8 mouse cellular contexts compared by ENCODE assay signal in the genomic region with DNA sequence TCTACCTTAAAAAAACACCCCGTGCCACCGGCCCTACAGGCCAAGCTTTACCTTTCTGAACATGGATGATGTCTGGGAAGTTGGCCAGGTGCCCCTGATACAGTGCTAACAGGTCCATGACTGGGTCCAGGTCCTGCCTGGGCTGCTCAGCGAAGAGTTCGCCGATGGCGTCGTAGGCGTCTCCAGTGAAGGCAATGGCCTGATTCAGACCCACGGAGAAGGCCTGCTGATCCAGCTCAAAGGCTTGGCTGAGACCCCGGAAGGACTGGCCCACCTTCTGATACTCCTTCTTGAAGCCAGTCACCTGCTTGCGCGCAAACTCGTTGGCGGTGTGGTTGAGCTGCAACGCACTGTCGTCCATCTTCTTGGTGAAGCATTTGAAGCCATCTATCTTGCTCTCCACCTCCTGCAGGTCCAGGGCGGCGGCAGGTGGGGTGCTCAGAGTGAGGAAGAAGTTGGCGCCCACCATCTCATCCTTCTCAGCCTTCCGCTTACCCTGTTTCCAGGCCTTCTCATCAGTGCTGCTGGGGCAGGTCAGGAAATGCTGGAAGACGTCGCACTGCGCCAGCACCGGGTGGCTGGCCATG. TPM values are rescaled to one million over a fixed set of nuclear protein-coding genes. Genes with fewer than 3 reads are reported as not detected.
DNase-seq lines count a peak whose midpoint lies in the region; ATAC-seq and TF ChIP-seq lines count a peak whose summit lies in the region.

No protein-coding gene starts in this region.

- no peak overlapping the region for H3K27ac ChIP-seq in CH12.LX (ENCODE audit: insufficient read depth, low read depth)
- no peak overlapping the region for H3K27ac ChIP-seq in forebrain, embryonic 13.5 days
- H3K27ac ChIP-seq in midbrain, embryonic 16.5 days (ENCODE audit: low read length) = no peak overlapping the region

- dilution Hi-C loops in CH12.LX (cut with MboI; ENCODE audit: extremely low pct_ligation_motif_present, extremely low pct_unique_long_range_greater_than_20kb, low sequenced_read_pairs) = no loop called here

- peak; percentile 50 for DNase-seq in cerebellum, adult 9-10 months
- no peak for DNase-seq in cerebellum, adult 8-10 months
- no peak for DNase-seq in CH12.LX (ENCODE audit: extremely low read depth)
- peak; percentile 59 for DNase-seq in kidney, adult 9 months
- no peak for DNase-seq in frontal cortex, postnatal 10 days (ENCODE audit: low spot score in 2 of 2)

- no peak for TF ChIP-seq POLR2A in CH12.LX (IDR thresholded peaks at IDR 0.05; ENCODE audit: low read depth, low read length)

- TF ChIP-seq CTCF in CH12.LX (conservative IDR thresholded peaks at IDR 0.05 in 1 of 2, IDR thresholded peaks at IDR 0.05 in 1 of 2; ENCODE audit: low read depth in 2 of 2, low read length in 2 of 2) = no peak

- H3K4me2 ChIP-seq in CH12.LX (ENCODE audit: insufficient read depth, low read depth, poor library complexity, severe bottlenecking) = peak overlapping the region; percentile 81
- peak overlapping the region; percentile 90 for H3K4me2 ChIP-seq in forebrain, embryonic 13.5 days
- peak overlapping the region; percentile 75 for H3K4me2 ChIP-seq in midbrain, embryonic 16.5 days (ENCODE audit: low read length)

- 0 out of 2 replicates have a peak overlapping the region, but pooled peaks have one; percentile 39 for H3K9ac ChIP-seq in CH12.LX (ENCODE audit: insufficient read depth, low read depth)
- peak overlapping the region; percentile 90 for H3K9ac ChIP-seq in forebrain, embryonic 13.5 days
- H3K9ac ChIP-seq in midbrain, embryonic 16.5 days (ENCODE audit: low read depth, low read length) = peak overlapping the region; percentile 90

- no peaks in the 10 kb centered on the region for H3K27me3 ChIP-seq in CH12.LX (replicated peaks)
- H3K27me3 ChIP-seq in forebrain, embryonic 13.5 days = no peaks in the 10 kb centered on the region
- no peaks in the 10 kb centered on the region for H3K27me3 ChIP-seq in midbrain, embryonic 16.5 days (ENCODE audit: control insufficient read depth, insufficient read depth, low read depth, low read length)

- peak overlapping the region in 2 of 3 experiments; percentile 56 to 62 for H3K4me3 ChIP-seq in CH12.LX (replicated peaks in 1 of 3; ENCODE audit: low read depth in 2 of 3, low read length in 2 of 3, poor library complexity in 1 of 3)
- peak overlapping the region; percentile 78 for H3K4me3 ChIP-seq in forebrain, embryonic 13.5 days
- peak overlapping the region; percentile 86 for H3K4me3 ChIP-seq in midbrain, embryonic 16.5 days (ENCODE audit: low read depth, low read length)

- peaks cover 0 to 25% of the 10 kb centered on the region in 2 experiments for H3K36me3 ChIP-seq in CH12.LX (replicated peaks in 1 of 2; ENCODE audit: control insufficient read depth in 1 of 2, insufficient read depth in 1 of 2, low read length in 1 of 2)
- no peaks in the 10 kb centered on the region for H3K36me3 ChIP-seq in forebrain, embryonic 13.5 days (ENCODE audit: poor library complexity, severe bottlenecking)
- 0 out of 2 replicates have a peak, but pooled peaks cover 2% of the 10 kb centered on the region for H3K36me3 ChIP-seq in midbrain, embryonic 16.5 days (ENCODE audit: control insufficient read depth, insufficient read depth, low read length)

- in situ Hi-C loops in CH12.LX (cut with MboI; ENCODE audit: low pct_ligation_motif_present, low pct_unique_long_range_greater_than_20kb, low sequenced_read_pairs) = loop anchor here (10.0 kb wide), 1 partner anchor 272 kb away; no protein-coding TSS in a partner anchor

- TF ChIP-seq EP300 in CH12.LX (IDR thresholded peaks at IDR 0.05; ENCODE audit: low read length) = no peak

- peaks cover 21 to 49% of the 10 kb centered on the region in 2 experiments for H3K4me1 ChIP-seq in CH12.LX (ENCODE audit: control insufficient read depth in 1 of 2, insufficient read depth in 2 of 2)
- peaks cover 60% of the 10 kb centered on the region for H3K4me1 ChIP-seq in forebrain, embryonic 13.5 days
- peaks cover 48% of the 10 kb centered on the region for H3K4me1 ChIP-seq in midbrain, embryonic 16.5 days (ENCODE audit: control insufficient read depth, insufficient read depth, low read length)

- H3K9me3 ChIP-seq in CH12.LX (replicated peaks; ENCODE audit: low read length) = peaks cover 10% of the 10 kb centered on the region
- no peaks in the 10 kb centered on the region for H3K9me3 ChIP-seq in forebrain, embryonic 13.5 days (replicated peaks)
- no peaks in the 10 kb centered on the region for H3K9me3 ChIP-seq in midbrain, embryonic 16.5 days (replicated peaks; ENCODE audit: control insufficient read depth, low read length, poor library complexity, severe bottlenecking)

- TF ChIP-seq RAD21 in CH12.LX (IDR thresholded peaks at IDR 0.05; ENCODE audit: low read depth, low read length) = no peak

- WGBS in forebrain, embryonic 13.5 days = 70% methylated on average over 24 of the region's 24 CpGs
- 70% methylated on average over 24 of the region's 24 CpGs for WGBS in midbrain, embryonic 16.5 days

- peaks cover 22% of the 10 kb centered on the region for H3K79me2 ChIP-seq in CH12.LX (replicated peaks; ENCODE audit: control insufficient read depth, extremely low read depth, insufficient read depth, poor library complexity, severe bottlenecking)

- no peak for ATAC-seq in forebrain, embryonic 13.5 days
- ATAC-seq in midbrain, embryonic 16.5 days = no peak
- ATAC-seq in granulocyte monocyte progenitor cell, adult 5-6 weeks (replicated peaks; ENCODE audit: poor library complexity, severe bottlenecking) = no peak

TF ChIP-seq in CH12.LX, 34 proteins besides CTCF, POLR2A, EP300 and RAD21:
- TF ChIP-seq ZMIZ1 (IDR thresholded peaks at IDR 0.05; ENCODE audit: low read depth, low read length) (no peak), JUN (IDR thresholded peaks at IDR 0.05; ENCODE audit: insufficient read depth, low read depth, low read length) (no peak), MXI1 (IDR thresholded peaks at IDR 0.05; ENCODE audit: low read depth, low read length) (no peak), HCFC1 (IDR thresholded peaks at IDR 0.05; ENCODE audit: low read depth, low read length) (no peak), ZC3H11A (IDR thresholded peaks at IDR 0.05; ENCODE audit: low read depth, low read length) (no peak), SMC3 (IDR thresholded peaks at IDR 0.05; ENCODE audit: low read depth, low read length) (no peak), MEF2A (IDR thresholded peaks at IDR 0.05; ENCODE audit: borderline replicate concordance, low read depth, low read length) (no peak), NRF1 (IDR thresholded peaks at IDR 0.05; ENCODE audit: low read depth, low read length) (no peak), MAX (IDR thresholded peaks at IDR 0.05; ENCODE audit: low read length) (no peak), ZNF384 (IDR thresholded peaks at IDR 0.05; ENCODE audit: low read depth, low read length) (no peak), BHLHE40 (IDR thresholded peaks at IDR 0.05; ENCODE audit: low read depth, low read length) (no peak), JUND (conservative IDR thresholded peaks at IDR 0.05; ENCODE audit: low read depth, low read length) (no peak), TCF12 (IDR thresholded peaks at IDR 0.05; ENCODE audit: low read depth, low read length) (no peak)
TF ChIP-seq in CH12.LX: peak in this region for 0.

RNA-seq across cellular contexts. Expression of gene Snx18, which starts 1.5 kb away (rescaled TPM):
- total RNA-seq in CH12.LX (2012; rRNA removed) (9.1 and 9.5 TPM in 2 replicates), CH12.LX (2014; rRNA removed) (11.6 and 12.6 TPM in 2 replicates)
- 6.4 and 7.0 TPM in 2 replicates for polyA plus RNA-seq in CH12.LX (2012; ENCODE audit: insufficient read length, low read depth)
- polyA plus RNA-seq in forebrain, embryonic 13.5 days (2015; fragmentation: Nextera tagmentation; extraction: Ambion mirVana) = 7.6 and 8.3 TPM in 2 replicates
- polyA plus RNA-seq in midbrain, embryonic 16.5 days (2015; fragmentation: Nextera tagmentation; extraction: Ambion mirVana) = 6.5 and 7.5 TPM in 2 replicates
- total RNA-seq in granulocyte monocyte progenitor cell, adult 5-6 weeks (2014; fragmentation: Nextera tagmentation) = 25.5 and 39.0 TPM in 2 replicates
- 46.2 and 47.1 TPM in 2 replicates for total RNA-seq in granulocyte monocyte progenitor cell, adult 5-6 weeks (2017)

RNA-seq across cellular contexts. Expression of gene Hspb3, which starts 46.6 kb away (rescaled TPM):
- total RNA-seq in CH12.LX (2012; rRNA removed) = not detected in 2 replicates
- not detected in 2 replicates for total RNA-seq in CH12.LX (2014; rRNA removed)
- polyA plus RNA-seq in CH12.LX (2012; ENCODE audit: insufficient read length, low read depth) = not detected in 2 replicates
- polyA plus RNA-seq in forebrain, embryonic 13.5 days (2015; fragmentation: Nextera tagmentation; extraction: Ambion mirVana) = not detected in 2 replicates
- polyA plus RNA-seq in midbrain, embryonic 16.5 days (2015; fragmentation: Nextera tagmentation; extraction: Ambion mirVana) = 0.47 TPM in 1 of 2 replicates, not detected in the other
- not detected in 2 replicates for total RNA-seq in granulocyte monocyte progenitor cell, adult 5-6 weeks (2014; fragmentation: Nextera tagmentation)
- not detected in 2 replicates for total RNA-seq in granulocyte monocyte progenitor cell, adult 5-6 weeks (2017)

Comparison
In these comparisons a context has a peak if more than half of its experiments do, and no peak if none do; other contexts are left out.
1. DNase-seq: peak in cerebellum, adult 9-10 months (single experiment) and kidney, adult 9 months (single experiment); none in cerebellum, adult 8-10 months (single experiment), CH12.LX (single experiment) and frontal cortex, postnatal 10 days (0 of 2).
2. H3K9ac ChIP-seq: peak in every context shown above with its lines; median percentile 90 in forebrain, embryonic 13.5 days; 90 in midbrain, embryonic 16.5 days; 39 in CH12.LX.
3. Peak in every context shown above with its lines, with median percentiles within 50 percentile points of each other: H3K4me2 ChIP-seq and H3K4me3 ChIP-seq.